Mouse (Mus musculus): Measurements from ENCODE around the gene Psma1. TPM values are rescaled to one million over a fixed set of nuclear protein-coding genes. Genes with fewer than 3 reads are reported as not detected.
A peak's percentile ranks its signal among the peaks of the same experiment; 100 is the strongest.

Gene Psma1
- 377 and 380 TPM in 2 replicates for polyA plus RNA-seq (2015; fragmentation: Nextera tagmentation; extraction: Ambion mirVana)

DNA sequence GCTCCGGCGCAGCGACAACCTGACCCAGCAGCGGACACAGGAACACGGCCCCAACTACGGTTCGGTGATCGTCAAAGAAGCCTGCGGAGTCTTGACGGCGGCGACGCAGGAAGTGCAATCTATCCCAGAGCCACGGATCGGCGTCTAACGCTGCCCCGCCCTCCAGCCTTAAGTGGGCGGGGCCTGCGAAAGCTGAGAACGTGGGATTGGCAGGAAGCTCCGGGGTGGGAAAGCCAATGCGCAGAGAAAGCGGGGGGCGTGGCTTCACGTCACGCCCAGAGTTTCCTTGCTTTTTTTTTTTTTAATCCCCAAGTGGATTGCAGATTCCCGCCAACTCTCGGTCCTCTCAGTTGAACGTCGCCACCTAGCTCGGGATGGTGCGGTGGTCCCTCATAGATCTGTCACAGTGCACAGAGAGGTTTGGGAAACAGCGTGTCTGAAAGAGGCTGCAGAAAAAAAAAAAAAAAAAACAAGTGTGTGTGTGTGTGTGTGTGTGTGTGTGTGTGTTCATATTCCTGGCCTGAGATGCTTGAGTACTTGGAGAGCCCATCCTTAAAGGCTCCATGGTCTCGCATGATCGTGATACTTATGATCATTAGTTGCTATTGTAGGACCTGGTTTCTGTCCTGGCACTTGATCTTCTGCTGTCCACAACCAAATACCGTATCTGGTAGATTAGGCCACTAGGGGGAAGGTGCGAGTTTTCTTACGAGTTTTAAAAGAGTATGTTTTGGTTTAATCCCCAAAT is at the start of gene Psma1:
TSS of gene Psma1 (minus strand) at position 114 of the 748 bp plus-strand sequence.
- ATAC-seq (ENCODE audit: low FRiP score), result peak; percentile 94
- Histone ChIP-seq H3K27ac (peak within 1 kb of the TSS; percentile 62), H3K36me3 (peaks cover 24% of the 10 kb centered on the region), H3K27me3 (no peaks in the 10 kb centered on the region), H3K4me2 (peak within 1 kb of the TSS; percentile 84), H3K9me3 (no peaks in the 10 kb centered on the region), H3K4me1 (replicated peaks) (peaks cover 10% of the 10 kb centered on the region), H3K4me3 (peak within 1 kb of the TSS; percentile 78), H3K9ac (peak within 1 kb of the TSS; percentile 89)
- WGBS, result under 1% methylated on average over 39 of the region's 39 CpGs

DNA sequence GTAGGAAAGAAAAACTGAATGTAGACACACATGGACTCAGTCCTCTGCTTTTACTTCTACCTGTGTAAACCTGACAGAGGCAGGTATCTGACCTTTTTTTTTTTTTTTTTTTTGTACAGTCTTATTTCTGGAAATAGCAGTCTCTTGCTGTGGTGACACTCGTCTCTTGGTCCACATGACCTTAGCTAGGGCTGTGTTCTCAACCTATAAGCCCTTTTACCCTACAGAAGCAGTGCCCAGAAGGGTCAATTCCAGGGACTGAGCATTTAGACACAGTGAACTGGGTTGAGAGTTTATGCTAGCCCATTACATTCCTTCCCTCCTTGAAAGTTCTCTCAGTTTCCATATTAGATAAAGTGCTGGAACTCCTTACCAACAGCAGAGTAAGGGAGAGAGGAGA is 47.6 kb upstream of the Psma1 start:
- Histone ChIP-seq H3K4me1 (replicated peaks) (0 out of 2 replicates have a peak, but pooled peaks cover 4% of the 10 kb centered on the region), H3K27me3 (no peaks in the 10 kb centered on the region), H3K4me3 (no peak overlapping the region), H3K36me3 (no peaks in the 10 kb centered on the region), H3K27ac (no peak overlapping the region), H3K9me3 (no peaks in the 10 kb centered on the region), H3K9ac (no peak overlapping the region), H3K4me2 (no peak overlapping the region)
- WGBS, result 76% methylated on average over 1 of the region's 1 CpGs
- no peak for ATAC-seq (ENCODE audit: low FRiP score)

DNA sequence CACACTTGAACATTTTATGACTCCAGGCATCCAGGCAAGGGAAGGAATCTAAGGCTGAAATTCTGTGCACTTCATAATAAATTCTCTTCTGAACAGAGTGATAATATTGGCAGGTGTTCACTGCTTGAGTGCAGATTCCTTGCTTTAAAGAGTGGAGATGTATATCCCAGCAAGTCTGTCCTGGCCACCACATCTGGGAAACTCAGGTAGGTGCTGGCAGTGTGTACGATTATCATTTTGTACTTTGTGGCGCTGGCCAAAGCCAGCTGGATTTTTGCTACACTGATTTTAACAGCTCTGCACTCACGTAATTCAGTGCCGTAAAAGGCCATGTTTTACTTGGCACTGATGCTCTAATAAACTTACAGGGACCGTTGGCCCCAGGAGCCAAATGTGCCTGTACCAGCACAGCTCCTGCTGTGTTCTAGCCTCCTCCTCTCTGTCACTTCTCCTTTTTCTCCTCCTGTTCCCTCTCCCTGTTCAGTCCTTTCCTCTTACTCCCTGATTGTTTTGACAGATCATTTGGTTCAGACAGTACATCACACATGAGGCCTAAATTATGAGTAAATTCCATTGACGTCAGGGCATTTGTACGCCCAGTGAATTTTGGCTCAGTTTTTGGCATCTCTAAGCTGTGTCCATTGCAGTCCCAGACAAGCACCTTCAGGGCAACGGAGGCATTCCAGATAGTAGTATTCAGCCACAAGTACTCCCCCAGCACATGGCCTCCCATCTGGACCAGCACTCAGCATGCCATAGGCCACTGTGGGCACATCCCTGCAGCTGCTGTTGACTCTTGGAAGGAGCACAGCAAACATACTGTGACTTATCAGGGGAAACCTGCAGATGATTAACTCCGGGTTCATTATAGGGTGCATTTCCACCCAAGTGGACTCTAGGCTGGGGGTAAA is 46.9 kb upstream of the Psma1 start:
- H3K36me3 ChIP-seq, result no peaks in the 10 kb centered on the region
- no peaks in the 10 kb centered on the region for H3K9me3 ChIP-seq
- 0 out of 2 replicates have a peak, but pooled peaks cover 4% of the 10 kb centered on the region for H3K4me1 ChIP-seq (replicated peaks)
- no peaks in the 10 kb centered on the region for H3K27me3 ChIP-seq
- no peak overlapping the region for H3K4me2 ChIP-seq
- H3K27ac ChIP-seq, result no peak overlapping the region
- ATAC-seq (ENCODE audit: low FRiP score), result no peak
- H3K9ac ChIP-seq, result no peak overlapping the region
- no peak overlapping the region for H3K4me3 ChIP-seq
- 76% methylated on average over 9 of the region's 9 CpGs for WGBS

DNA sequence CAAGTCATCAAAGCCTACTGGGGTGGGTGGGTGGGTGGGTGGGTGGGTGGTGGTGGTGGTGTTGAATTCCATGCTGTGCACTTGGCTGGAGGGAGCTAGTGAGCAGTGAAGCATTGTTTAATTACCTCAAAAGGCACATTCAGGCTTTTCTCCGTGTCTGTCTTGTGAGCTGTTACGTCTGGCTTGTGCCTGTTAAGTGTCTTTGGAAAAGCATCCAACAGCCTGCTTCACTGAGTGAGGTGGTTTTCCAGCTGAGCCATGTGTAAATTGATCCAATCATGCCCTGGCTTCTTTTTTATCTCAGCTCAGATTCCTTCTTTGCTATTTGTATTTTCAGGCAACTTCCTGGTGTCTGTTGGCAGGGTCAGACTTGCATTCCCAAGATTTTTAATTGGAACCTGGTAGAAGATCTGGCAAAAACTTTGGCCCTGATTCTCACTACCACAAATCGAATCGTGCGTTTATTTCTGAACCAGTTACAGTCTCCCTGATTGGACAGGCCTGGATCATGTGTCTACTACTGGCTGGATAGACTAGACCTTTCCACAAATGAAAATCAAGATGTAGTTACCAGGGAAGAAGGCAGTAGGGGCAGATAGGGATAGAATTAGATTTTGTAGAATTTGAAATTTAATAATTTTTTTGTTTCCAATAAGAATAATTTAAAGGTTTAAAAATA is 45.9 kb upstream of the Psma1 start:
- Histone ChIP-seq H3K4me3 (no peak overlapping the region), H3K9ac (no peak overlapping the region), H3K4me2 (no peak overlapping the region), H3K4me1 (replicated peaks) (0 out of 2 replicates have a peak, but pooled peaks cover 4% of the 10 kb centered on the region), H3K36me3 (no peaks in the 10 kb centered on the region), H3K27ac (no peak overlapping the region), H3K27me3 (no peaks in the 10 kb centered on the region), H3K9me3 (no peaks in the 10 kb centered on the region)
- 52% methylated on average over 5 of the region's 5 CpGs for WGBS
- ATAC-seq (ENCODE audit: low FRiP score), result no peak

DNA sequence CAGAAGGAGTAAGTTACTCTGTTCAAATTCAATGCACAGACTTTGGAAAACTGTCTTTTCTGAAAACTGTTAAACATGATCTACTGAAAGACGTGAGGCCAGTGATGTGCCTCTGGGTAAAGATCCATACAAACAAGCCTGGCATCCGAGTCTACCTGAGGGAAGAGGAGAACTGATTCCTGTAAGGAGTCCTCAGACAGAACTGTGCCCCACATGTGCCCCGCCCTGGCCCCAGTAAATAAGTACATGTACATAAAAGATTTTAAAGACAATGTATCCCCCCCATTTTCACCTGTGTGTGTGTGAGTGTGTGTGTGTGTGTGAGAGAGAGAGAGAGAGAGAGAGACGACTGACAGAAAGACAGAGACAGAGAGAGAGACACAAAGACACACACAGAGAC is 42.0 kb upstream of the Psma1 start:
- no peak overlapping the region for H3K4me3 ChIP-seq
- WGBS, result 83% methylated on average over 4 of the region's 4 CpGs
- H3K27ac ChIP-seq, result no peak overlapping the region
- ATAC-seq (ENCODE audit: low FRiP score), result no peak
- 0 out of 2 replicates have a peak, but pooled peaks cover 4% of the 10 kb centered on the region for H3K4me1 ChIP-seq (replicated peaks)
- H3K27me3 ChIP-seq, result no peaks in the 10 kb centered on the region
- no peaks in the 10 kb centered on the region for H3K36me3 ChIP-seq
- no peak overlapping the region for H3K4me2 ChIP-seq
- no peaks in the 10 kb centered on the region for H3K9me3 ChIP-seq
- no peak overlapping the region for H3K9ac ChIP-seq

DNA sequence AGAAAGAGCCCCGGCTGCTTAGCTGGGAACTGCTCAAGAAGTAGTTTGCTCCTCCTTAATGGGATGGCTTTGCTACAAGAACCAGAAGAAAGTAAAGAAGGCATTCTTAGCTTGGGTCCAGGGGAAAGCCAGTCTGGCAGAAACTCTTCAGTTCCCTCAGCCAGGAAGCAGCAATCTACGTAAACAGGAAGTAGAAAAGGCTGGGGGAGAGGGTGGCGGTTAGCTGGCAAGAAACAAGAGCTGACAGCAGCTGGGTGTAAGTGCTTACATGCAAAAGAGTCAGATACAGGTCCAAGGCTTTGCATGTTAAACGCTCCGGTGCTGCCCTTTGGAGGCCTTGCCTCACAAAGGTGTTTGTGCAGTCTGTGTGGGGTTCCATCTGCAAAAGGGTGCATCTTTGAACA is 41.5 kb upstream of the Psma1 start:
- Histone ChIP-seq H3K9ac (no peak overlapping the region), H3K27ac (no peak overlapping the region)

DNA sequence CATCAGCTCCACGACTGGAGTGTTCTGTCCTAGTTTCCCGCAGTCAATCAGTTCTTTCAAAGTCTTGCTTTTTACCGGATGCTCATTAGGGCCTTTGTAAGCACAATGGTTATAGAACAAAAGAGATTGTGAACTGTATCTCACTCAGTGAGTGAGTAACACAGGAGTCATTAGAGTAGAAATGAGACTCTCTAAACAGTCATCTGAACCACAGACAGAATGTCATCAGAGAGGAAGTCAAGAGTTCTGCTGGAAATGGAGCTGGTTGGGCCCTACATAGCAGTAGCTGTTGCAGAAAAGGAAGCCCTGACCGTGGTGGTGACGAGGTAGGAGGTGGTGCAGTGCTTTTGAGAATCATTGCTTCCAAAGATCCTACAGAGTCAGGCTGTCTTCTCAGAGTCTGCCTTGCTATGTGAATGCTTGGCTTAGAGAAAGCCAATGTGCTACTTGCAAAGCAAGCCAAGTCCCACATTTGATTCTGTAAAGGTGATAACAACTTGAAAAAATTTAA is 40.5 kb upstream of the Psma1 start:
- 0 out of 2 replicates have a peak, but pooled peaks cover under 1% of the 10 kb centered on the region for H3K4me1 ChIP-seq (replicated peaks)
- no peak for ATAC-seq (ENCODE audit: low FRiP score)
- no peaks in the 10 kb centered on the region for H3K36me3 ChIP-seq
- H3K27ac ChIP-seq, result no peak overlapping the region
- H3K4me2 ChIP-seq, result no peak overlapping the region
- WGBS, result 31% methylated on average over 5 of the region's 5 CpGs
- no peak overlapping the region for H3K4me3 ChIP-seq
- no peak overlapping the region for H3K9ac ChIP-seq
- no peaks in the 10 kb centered on the region for H3K9me3 ChIP-seq
- H3K27me3 ChIP-seq, result no peaks in the 10 kb centered on the region

More for the DNA sequence above, 41.5 kb upstream of the Psma1 start:
- Histone ChIP-seq H3K9me3 (no peaks in the 10 kb centered on the region), H3K4me2 (no peak overlapping the region), H3K36me3 (no peaks in the 10 kb centered on the region), H3K27me3 (no peaks in the 10 kb centered on the region), H3K4me1 (replicated peaks) (0 out of 2 replicates have a peak, but pooled peaks cover 4% of the 10 kb centered on the region), H3K4me3 (no peak overlapping the region)
- 72% methylated on average over 5 of the region's 5 CpGs for WGBS
- ATAC-seq (ENCODE audit: low FRiP score), result no peak

DNA sequence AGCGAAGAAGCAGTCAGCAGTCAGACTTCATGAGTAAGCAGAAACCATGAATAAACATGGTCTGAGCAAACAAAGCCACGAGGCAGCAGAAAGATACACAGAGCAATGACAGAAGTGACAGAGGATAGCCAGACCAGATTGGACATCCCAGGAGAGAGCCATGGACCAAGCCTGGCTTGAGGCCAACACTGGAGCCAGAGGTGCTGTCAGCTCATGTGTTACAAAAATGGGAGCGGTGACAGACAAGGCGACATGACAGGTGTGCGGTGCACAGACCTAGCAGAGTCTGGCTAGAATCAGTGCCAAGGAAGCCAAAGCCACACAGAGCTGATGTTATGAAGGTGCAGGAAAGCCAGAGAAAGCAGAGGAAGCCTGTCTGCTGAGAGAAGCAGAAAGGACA is 35.3 kb upstream of the Psma1 start:
- no peaks in the 10 kb centered on the region for H3K36me3 ChIP-seq
- no peaks in the 10 kb centered on the region for H3K27me3 ChIP-seq
- H3K4me3 ChIP-seq, result no peak overlapping the region
- 0 out of 2 replicates have a peak, but pooled peaks cover 5% of the 10 kb centered on the region for H3K4me1 ChIP-seq (replicated peaks)
- no peak for ATAC-seq (ENCODE audit: low FRiP score)
- 65% methylated on average over 5 of the region's 5 CpGs for WGBS
- no peak overlapping the region for H3K4me2 ChIP-seq
- H3K9ac ChIP-seq, result no peak overlapping the region
- H3K27ac ChIP-seq, result no peak overlapping the region
- no peaks in the 10 kb centered on the region for H3K9me3 ChIP-seq

DNA sequence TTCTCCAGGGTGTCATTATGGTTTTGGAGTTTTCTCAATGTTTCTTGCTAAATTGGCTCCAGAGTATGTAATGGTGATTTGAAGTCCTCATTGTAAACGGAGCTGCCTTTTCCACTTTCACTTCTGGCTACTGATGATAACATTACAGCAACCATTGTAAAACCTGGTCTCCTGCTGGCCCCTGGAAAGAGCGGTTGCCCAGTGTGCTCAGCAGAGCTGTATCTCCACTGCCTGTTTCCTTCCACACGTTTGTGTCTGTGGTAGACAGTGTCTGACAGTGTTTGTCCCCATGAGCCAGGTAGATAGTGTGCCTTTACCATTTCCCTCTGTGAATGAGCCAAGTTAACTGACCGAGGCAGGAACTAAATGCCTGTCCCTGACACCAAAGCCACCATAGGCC is 33.1 kb upstream of the Psma1 start:
- no peak overlapping the region for H3K27ac ChIP-seq
- 0 out of 2 replicates have a peak, but pooled peaks cover 5% of the 10 kb centered on the region for H3K4me1 ChIP-seq (replicated peaks)
- no peak overlapping the region for H3K4me2 ChIP-seq
- WGBS, result 68% methylated on average over 4 of the region's 4 CpGs
- no peaks in the 10 kb centered on the region for H3K36me3 ChIP-seq
- H3K4me3 ChIP-seq, result no peak overlapping the region
- ATAC-seq (ENCODE audit: low FRiP score), result no peak
- H3K27me3 ChIP-seq, result no peaks in the 10 kb centered on the region
- H3K9ac ChIP-seq, result no peak overlapping the region
- H3K9me3 ChIP-seq, result no peaks in the 10 kb centered on the region

DNA sequence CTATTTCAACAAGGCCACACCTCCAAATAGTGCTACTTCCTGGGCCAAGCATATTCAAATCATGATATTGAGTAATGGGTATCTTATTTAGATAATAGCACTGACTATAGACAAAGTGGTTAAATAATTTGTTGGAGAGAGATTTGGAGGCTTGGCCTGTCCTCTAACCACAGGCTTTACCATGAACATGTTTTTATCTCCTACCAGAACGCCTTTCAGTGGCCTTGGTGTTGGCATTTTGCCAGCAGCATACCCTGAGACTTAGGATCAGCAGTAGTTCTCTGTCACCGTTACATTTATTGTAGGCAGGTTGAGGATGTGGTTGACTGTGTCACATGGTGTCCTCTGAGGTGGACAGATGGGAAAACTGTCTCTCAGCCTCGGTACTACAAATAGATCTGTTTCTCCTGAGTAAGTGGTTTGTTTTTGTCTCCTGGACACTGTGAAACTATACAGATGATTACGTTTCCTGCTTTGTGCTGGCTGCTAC is 25.4 kb upstream of the Psma1 start:
- ATAC-seq (ENCODE audit: low FRiP score), result no peak
- WGBS, result 79% methylated on average over 4 of the region's 4 CpGs
- Histone ChIP-seq H3K9me3 (no peaks in the 10 kb centered on the region), H3K36me3 (no peaks in the 10 kb centered on the region), H3K9ac (no peak overlapping the region), H3K4me3 (no peak overlapping the region), H3K27me3 (no peaks in the 10 kb centered on the region), H3K4me1 (replicated peaks) (no peaks in the 10 kb centered on the region), H3K4me2 (no peak overlapping the region), H3K27ac (no peak overlapping the region)

DNA sequence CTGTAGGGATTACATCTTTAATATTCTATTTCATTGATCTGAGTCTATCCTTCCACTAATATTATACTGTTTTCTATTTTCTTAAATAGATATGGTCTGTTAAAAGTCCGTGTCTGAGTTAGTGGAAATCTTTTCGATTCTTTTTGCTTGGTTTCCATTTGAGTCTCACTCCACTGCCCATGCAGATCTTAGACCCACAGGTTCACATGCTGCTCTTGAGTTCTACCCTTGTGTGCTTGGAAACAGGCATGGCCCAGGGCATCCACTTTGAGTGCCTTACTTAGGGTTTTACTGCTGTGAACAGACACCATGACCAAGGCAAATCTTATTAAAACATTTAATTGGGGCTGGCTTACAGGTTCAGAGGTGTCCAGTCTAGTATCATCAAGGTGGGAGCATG is 24.9 kb upstream of the Psma1 start:
- 87% methylated on average over 2 of the region's 2 CpGs for WGBS

DNA sequence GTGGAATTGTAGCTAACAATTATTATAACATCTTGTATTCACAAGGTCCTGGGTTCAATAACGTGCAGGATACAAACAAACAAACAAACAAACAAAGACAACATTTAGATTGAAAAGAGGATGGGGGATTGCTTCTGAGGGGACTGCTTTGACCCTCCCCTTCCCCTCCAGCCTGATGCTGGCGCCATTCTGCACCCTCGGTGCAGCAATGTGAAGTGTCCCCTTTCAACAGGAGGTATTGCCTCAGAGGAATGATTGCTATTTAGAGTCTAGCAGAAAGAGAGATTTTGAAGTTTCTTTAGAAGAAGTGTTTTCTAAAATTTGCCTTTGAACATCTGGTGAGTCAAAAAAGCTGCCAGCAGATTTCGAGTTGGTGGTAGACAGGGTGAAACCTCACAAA is 23.3 kb upstream of the Psma1 start:
- no peaks in the 10 kb centered on the region for H3K27me3 ChIP-seq
- H3K36me3 ChIP-seq, result no peaks in the 10 kb centered on the region
- 70% methylated on average over 4 of the region's 4 CpGs for WGBS
- ATAC-seq (ENCODE audit: low FRiP score), result no peak
- no peak overlapping the region for H3K27ac ChIP-seq
- no peaks in the 10 kb centered on the region for H3K4me1 ChIP-seq (replicated peaks)
- no peak overlapping the region for H3K4me2 ChIP-seq
- no peak overlapping the region for H3K9ac ChIP-seq
- H3K4me3 ChIP-seq, result no peak overlapping the region
- H3K9me3 ChIP-seq, result no peaks in the 10 kb centered on the region

More for the DNA sequence above, 24.9 kb upstream of the Psma1 start:
- Histone ChIP-seq H3K9me3 (no peaks in the 10 kb centered on the region), H3K9ac (no peak overlapping the region), H3K4me2 (no peak overlapping the region), H3K4me3 (no peak overlapping the region), H3K36me3 (no peaks in the 10 kb centered on the region), H3K27me3 (no peaks in the 10 kb centered on the region), H3K27ac (no peak overlapping the region), H3K4me1 (replicated peaks) (no peaks in the 10 kb centered on the region)
- ATAC-seq (ENCODE audit: low FRiP score), result no peak
